Mouse (Mus musculus) adrenal gland (tissue): ENCODE measurements at regions not wholly inside any gene's neighbourhood (a gene's known extent, or its start where the extent isn't known, plus 50 kb on each side); places are given as distances from the start of the nearest gene placed in this dataset.

Experiments used
- intact Hi-C: fragments of 180-260 bp; cut with DNase I; formaldehyde crosslinking; loops from one replicate; pipeline ENCODE4 v1.15.1; 2025

DNA sequence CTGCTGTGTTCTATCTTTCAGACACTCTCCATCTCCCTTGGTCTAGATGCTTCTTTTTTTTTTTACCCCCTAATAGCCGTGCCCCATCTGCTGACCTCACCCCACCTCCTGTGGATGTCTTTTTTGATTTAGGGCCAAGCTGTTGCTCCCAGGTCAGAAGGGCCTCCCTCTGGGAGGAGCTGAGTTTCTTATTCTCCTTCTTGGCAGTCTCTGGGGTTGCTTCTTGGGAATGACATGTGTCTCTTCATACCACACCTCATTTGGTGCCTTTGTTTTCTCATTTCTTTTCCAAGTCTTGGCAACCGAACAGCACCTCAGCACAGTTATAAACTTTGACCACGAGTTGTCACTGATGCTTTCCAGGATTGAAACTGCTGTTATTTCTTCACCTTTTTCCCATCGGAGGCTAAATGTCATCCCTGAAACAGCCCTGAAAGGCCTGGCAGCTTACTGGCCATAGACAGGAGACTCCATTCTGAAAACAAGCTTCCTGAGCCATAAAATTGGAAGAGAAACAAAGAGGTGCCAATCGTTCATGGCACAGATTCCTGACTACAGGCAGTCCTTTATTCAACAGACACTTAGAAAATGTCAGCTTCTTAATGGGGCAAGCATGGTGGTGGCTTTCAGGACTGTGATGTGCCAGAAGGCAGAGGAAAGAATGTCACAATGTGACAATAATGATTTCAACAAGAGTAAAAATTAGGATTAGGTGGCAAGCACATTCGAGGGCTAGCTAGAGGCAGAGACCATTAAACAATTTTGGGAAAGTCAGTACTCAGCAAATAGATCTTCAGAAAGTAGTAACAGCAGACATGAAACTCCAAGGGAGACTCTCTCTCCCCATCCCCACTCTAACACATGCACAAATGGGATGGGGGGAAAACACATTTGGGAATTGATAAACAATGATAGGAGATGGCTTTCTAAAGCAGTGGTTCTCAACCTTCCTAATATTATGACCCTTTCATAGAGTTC is 197.1 kb upstream of the Arrdc4 start:
- intact Hi-C loops, result no loop called here

DNA sequence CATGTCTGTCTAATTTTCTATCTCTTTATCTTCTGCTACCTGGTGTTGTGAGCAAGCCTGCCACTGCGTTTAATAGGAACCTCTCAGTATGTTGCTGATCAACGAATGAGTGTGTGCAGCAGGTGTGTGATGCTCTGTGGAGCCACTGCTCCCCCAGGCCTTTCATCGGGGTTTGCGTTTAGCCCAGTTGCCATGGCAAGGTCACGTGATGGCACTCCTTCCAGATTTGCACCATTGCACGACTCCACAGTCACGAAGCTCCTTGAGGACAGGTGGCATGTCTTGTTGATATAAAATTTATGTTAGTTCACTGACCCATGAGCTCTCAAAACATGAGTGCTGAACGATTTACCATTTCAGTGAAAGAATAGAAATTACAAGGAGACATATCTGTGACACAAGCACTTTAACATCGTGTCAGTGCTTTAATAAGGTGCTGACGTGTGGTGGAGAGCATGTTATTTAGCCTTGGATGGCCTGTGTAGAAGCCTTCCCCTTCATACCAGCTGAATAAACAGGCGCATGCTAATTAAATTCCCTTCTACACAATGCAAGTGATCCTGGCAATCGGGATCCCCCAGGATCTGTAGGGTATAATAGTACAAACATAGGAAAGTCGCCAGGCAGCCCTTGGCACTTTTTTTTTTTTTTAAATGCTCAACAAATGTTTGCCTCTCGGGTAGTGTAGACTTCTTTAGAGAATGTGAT is 181.7 kb upstream of the Arrdc4 start:
- intact Hi-C loops, result no loop called here

DNA sequence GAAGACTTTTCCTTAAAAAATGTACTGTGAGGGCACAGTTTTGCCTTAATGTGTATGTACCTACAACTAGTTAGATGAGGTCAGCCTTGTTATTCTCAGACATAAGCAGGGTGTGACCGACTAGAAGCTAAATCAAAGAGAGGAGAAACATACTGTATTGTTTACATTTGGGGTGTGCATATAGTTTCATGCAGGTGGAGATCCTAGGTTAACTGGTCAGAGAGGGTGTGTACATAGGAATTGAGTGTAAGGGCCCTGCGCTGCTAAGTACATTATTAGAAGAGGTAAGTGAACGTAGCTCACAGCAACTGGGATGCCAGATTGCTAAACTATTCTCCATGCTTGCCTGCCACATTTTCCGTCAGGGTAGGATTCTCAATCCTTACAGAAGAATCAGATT is 180.6 kb upstream of the Arrdc4 start:
- intact Hi-C loops, result no loop called here

DNA sequence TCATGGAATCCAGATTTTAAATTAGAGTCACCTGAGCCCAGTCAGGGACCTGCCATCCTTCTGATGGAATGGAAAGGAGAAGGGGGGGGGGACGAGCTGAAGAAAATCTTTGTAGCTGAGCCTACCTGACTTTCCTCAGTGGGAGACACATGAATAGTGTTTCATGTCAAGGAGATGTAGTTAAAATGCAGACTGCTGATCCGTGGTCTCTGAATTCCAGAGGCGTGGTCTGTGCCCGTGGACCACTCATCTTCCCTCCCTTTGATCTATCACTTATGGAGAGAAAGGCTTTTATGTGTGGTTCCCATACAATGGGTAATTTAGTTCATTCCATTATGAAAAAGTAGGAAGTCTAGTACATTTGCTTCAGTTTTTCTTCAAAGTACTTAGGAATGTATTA is 176.6 kb upstream of the Arrdc4 start:
- intact Hi-C loops, result no loop called here

DNA sequence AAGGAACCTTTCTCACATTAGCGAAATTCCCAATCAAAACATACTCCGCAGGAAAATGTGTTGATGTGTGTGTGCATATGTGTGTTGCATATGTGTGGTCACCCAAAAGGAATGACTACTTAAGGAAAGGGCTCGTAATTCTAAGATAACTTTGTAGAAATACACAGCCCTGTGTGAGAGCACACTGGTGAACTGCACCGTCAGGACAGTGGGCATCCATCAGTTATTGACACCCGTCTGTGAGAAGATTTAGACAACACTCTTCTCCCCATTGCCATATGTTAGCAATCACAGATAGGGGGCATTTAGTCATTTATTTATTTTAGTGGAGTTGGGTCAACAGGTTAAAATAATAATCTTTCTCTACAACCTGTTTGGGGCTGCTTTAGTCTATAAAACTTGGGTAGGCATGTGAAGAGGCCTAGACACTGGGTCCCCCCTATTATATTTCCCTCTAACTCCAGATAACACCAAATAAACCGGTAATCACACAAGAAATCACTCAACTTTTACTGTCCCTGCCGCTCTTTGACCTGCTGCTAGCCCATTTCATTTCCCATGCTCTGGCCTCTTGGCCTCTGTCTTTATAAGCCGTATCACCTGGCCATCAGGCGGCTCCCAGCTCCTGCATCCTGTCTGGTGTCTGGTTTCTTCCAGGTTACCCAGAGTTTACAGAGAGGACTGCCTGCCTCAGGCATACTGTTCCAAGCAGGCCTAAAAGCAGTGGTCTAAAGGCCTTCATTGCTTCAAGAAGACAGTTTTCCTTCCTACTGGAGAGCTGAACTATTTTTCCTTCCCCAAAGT is 169.8 kb upstream of the Arrdc4 start:
- intact Hi-C loops, result no loop called here

DNA sequence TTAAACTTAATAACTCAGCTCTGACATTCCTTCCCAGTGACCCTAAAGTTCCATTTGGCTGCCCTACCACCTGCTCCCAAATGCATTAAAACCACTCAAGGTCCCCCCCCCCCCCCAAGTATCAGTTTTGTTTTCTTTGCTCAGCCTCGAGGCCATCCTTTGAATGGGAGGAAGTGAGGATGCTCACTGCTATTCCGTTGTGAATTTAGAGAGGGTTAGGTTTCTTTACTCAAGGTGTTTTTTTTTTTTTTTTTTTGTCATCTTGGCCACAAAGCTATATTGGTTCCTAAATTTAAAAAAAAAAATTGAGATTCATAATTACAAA is 168.8 kb upstream of the Arrdc4 start:
- intact Hi-C loops, result no loop called here

DNA sequence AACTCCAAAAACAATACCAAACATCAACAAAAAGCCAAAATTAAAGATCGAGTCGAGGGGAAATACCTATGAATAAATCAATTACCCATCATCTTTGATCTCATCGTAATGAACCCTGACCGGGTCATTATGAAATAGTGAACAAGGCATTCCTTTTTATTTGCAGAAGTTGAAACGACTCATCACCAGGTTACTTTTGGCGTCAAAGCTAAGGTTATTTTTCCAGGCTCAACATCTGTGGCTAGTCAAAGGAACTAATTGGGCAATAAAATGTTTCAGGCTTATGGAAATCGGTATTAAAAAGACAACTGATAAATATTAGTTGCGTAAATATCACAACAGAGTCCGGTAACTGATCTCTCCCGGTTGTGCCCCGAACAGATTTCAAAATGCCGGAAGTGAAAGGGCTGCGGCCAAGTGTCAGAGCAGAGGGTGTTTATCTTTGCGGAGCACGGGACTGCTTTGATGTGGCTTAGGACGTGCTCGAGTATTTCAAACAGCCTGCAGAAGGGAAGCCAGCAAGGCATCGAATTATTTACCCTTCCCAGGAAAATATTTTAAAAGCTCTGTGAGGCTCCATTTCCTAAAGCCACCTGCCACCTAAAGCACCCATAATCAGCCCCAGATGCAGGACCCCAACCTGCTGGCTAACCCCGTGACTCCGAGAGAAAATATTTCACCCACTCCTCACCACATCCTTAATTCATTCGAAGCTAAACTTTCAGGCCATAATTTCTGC is 168.3 kb upstream of the Arrdc4 start:
- intact Hi-C loops, result no loop called here

DNA sequence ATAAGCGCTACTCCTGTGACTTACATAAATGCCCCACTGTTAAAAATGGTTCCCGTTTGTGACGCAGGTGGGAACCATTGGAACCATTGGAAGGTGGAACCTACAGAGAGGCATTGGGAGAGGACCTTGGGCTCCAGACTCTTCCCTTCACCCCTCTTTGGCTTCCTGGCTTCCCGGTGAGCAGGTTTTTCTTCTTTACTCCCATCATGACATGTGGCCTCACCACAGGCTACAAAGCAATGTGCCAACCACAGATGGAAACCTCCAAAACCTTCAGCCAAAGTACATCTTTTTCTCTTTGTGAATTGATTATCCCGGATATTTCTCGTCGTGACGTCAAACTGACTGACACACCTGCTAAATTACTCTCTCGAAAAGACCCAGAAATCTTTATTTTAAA is 166.9 kb upstream of the Arrdc4 start:
- intact Hi-C loops, result no loop called here

DNA sequence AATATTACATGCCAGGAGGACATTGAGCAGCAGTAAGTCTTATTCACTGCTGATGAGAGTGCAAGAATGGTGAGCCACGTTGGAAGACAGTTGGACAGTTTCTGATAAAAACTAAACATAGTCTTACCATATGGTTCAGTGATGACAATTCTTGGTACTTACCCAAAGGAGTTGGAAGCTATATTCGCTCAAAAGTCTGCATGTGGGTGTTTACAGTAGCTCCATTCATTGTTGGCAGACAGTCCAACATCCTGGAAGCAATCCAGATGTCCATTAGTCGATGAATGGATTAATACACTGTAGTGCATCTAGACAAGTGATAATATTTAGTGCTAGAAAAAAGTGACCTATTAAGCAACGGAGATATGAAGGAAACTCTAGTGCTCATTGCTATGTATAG is 165.3 kb upstream of the Arrdc4 start:
- intact Hi-C loops, result no loop called here

DNA sequence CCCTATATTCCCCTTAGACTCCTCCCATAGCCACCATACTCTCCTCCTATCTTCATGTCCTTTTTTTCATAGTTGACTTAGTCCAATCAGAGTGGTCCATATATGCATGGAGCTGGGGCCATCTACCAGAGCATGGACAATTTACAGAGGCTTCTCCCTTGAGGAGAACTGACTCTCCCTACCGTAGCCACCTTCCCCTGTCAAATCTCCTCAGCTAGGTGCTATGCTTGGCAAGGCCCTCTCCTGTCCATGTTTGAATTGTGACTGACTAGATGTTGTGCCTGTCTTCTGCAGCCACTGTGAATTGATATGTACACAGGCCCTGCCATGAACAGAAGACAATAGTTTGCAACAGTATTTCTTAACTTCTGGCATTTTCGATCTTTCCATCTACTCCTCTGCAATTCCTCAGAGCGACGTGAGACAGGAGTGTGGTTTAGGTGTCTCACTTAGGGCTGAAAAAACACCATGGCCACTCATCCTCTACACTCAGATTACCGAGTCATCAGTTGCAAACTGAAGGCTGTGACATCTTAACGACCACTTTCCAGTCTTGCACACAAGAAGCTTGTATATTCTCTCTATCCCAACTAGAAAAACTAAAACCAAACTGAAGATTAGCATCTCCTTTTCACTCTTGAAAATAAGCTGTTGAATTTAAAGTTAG is 163.1 kb upstream of the Arrdc4 start:
- intact Hi-C loops, result no loop called here

DNA sequence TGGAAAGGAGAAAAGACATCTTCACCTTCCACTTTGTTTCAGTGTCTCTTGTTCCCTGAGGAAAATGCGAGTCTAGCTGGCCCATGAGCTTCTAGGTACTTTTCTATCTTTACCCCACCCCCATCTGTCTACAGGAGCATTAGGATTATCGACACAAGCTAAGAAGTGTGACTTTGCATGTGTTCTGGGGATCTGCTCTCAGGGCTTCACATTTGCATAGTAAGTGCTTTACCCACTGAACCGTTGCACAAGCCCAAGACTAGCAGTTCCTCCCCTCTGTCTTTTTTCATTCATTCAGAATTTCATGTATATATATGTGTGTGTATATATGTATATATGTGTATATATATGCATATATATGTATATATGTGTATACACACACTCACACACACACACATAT is 162.5 kb upstream of the Arrdc4 start:
- intact Hi-C loops, result no loop called here

DNA sequence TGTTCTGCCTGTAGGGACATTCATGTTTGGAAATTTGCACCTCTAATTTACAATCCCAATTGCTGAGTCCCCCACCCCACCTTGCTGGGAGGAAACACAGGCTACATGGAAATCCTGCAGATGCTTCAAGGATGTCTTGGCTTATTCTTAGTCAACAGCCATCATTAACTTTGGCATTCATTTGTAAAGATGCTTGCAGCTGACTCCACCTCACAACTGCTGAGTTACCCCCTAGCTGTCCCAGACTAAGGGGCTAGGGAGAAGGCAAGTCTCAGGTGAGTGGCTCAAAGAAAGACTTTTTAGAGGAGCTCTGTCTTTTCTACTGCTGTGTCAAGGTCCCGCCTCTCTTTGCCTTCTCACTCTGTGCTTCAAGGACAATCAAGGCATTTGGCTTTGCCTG is 160.7 kb upstream of the Arrdc4 start:
- intact Hi-C loops, result no loop called here

DNA sequence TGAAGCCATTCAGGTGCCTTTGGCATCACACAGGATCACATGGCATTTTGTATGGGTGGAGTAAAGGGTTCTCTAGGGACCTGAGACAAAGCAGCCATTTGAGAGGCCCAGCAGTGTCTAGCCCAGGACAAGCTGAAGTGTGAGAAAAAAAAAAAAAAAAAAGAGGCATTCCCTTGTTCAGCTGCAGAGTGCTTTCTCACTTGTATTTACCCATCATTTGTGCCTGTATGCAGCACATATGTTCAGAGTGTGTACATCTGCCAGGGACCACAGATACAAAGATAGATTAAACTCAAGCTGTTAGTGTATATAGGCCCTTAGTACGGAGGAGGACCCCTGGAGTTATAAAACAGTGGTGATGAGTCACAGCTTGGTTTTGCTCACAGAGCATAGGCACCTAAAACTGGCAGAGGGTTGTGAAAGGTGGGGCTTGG is 159.4 kb upstream of the Arrdc4 start:
- intact Hi-C loops, result no loop called here

DNA sequence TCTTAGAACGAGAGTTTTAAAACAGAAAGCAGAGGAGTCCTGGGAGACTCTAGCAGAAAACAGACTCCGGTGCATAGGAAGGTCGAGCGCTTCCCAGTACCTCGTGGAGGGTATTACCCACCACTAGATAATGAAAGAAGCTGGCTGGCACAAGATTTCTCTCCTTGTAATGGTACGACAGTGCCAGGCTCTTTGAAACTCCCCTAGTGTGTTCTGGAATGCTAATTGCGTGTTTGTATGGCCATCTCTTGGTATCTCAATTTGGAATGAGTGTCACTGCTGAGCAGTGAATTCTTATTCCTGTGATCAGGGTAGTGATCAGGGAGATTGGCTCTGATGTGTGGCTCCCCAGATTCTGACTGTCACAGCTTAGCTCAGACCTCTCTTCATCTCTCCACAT is 158.8 kb upstream of the Arrdc4 start:
- intact Hi-C loops, result no loop called here

DNA sequence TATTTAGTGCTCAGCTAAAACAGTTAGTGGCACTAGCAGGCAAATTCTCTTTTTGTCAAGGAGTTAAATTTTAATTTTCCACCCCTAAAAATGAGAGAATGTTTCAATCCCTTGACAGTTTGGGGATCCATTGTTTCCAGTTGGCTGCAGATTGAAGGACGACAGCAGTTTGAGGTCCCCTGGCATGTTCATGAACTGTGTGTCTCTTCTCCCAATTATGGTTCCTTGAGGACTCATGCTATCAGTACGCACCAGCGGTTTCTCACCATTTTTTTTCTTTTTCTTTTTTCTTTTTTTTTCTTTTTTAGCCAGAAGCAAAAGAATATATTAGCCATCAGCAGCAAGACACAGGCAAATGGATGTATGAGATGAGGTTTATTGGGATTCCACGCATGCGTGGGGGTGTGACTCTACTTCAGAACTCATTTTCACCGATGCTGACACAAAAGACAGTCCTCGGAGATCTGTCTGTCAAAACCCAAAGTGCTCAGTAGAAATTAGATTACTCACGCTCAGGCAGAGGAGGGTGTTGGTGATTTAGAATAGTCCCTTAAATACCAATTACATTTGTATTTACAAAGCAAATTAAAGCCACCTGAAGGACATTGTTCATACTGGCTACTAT is 157.8 kb upstream of the Arrdc4 start:
- intact Hi-C loops, result no loop called here

DNA sequence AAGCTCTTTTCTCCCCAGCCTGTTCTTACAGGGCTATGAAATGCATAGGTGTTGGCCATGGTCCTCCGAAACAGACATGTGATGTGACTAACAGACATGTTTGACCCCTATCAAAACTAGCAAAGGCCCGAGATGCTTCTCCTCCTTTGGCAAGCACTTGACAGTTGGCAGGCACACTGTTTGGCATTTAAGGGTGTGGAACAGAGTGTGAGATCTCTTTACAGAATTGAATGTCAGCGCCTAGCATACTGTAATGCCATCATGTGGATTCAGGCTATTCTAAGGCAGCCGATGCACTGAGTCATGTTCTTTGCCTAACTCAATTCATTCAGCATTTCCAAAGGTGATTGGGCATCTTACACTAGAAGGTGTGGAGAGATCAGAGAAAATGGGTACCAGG is 156.8 kb upstream of the Arrdc4 start:
- intact Hi-C loops, result no loop called here

DNA sequence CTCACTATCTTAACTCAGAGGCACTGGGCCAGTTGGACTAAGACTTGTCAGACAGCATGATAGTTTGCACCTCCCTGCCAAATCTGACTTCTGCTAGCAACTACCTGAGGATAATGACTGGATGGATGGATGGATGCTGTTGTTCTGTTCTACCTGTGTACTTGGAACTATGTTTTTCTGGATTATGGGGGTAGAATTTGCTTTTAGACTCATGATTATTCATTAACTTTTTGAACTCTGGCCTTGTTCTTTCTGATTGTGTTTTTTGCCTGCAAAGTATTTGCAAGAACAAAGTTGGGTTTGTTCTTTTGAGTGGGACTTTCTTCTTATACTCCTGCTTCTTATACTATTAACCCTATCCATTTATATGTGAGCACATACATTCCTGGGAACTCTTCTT is 137.1 kb upstream of the Arrdc4 start:
- intact Hi-C loops, result no loop called here

DNA sequence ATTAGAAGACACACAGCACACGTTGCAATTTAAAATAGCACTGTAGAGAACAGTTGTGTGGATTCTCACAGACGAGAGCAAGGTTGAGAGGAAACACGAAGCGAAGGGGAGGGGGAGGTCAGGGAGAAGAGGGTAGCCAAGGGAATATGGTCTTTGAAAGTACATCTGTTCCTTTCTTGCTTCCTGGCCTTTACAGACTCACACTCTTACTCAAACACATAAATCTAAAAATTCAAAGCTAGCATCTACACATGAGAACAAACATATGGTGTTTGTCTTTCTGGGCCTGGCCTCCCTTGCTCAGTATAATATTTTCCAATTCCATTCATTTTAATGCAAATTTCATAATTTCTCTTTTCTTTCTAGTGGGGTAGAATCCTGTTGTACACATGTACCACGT is 124.0 kb upstream of the Arrdc4 start:
- intact Hi-C loops, result no loop called here

DNA sequence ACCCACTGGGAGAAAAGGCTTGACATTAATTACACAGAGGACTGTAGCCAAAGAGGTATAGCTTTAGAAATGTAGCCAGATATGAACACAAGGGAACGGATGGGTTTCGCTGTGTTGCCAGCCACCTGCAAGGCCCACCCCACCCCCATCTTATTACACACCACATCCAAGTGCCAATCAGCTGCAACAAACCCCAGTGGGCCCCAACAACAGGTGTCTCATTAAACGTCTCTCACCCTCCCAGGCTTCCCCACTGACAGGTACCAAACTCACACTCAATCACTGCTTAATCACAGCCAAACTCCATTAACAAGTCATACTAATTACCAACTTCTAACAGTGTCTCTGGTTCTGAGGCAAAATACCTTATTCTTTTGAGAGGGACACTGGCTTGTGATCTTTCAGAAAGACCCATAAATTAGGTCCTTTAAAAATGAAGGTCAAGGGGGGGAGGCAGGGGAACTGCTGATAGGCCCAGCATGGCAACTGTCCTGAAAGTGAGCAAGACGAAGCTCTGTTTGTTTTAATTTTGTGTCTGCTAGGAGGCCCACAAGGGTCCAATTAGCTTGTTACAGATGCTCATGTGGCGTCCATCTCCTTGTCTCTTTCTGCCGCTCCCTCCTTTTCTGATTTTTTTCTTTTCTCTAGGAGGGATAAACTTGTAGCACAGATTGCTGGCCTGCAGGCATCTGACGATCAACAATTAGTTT is 115.4 kb upstream of the Arrdc4 start:
- intact Hi-C loops, result no loop called here
